Mouse (Mus musculus) limb, embryonic 14.5 days (tissue): ENCODE measurements around the gene Gm8857. TPM values are rescaled to one million over a fixed set of nuclear protein-coding genes. Genes with fewer than 3 reads are reported as not detected.
"Not testable (repeated sequence)": the region's sequence is repeated elsewhere in the genome, so short reads cannot be mapped to it uniquely, and the experiment has no call there.

Source experiments
- ATAC-seq: fragments of 200-750 bp; cut with Nextera tagmentation; 2 replicates; pipeline ENCODE4 v1.8.0; 2017; ENCODE audit warnings: low read depth, moderate number of reproducible peaks, moderate TSS enrichment; ENCODE audit not compliant: low FRiP score
- DNase-seq: peaks from one replicate; pipeline ENCODE4 v3.0.0-alpha.2; 2015; ENCODE audit warnings: low spot score
- H3K27ac ChIP-seq: fragments of 300-500 bp; sonication (generic); replicated peaks from 2 replicates; pipeline ENCODE4 v1.5.1; 2014; ENCODE audit warnings: low read depth, mild to moderate bottlenecking, low read length, moderate library complexity, mixed read lengths
- H3K27me3 ChIP-seq: fragments of 300-500 bp; sonication (generic); 2 replicates; pipeline ENCODE4 v1.6.1; 2014; ENCODE audit warnings: low read length, mixed read lengths; ENCODE audit not compliant: control insufficient read depth, insufficient read depth
- H3K36me3 ChIP-seq: fragments of 300-500 bp; sonication (generic); 2 replicates; pipeline ENCODE4 v1.6.1; 2014; ENCODE audit warnings: mild to moderate bottlenecking, low read length, moderate library complexity, mixed read lengths; ENCODE audit not compliant: control insufficient read depth, insufficient read depth
- H3K4me1 ChIP-seq: fragments of 300-500 bp; sonication (generic); 2 replicates; pipeline ENCODE4 v1.6.1; 2014; ENCODE audit warnings: antibody characterized with exemption, low read length, mixed read lengths; ENCODE audit not compliant: control insufficient read depth, insufficient read depth
- H3K4me2 ChIP-seq: fragments of 300-500 bp; sonication (generic); replicated peaks from 2 replicates; pipeline ENCODE4 v1.6.1; 2014; ENCODE audit warnings: low read depth, mild to moderate bottlenecking, low read length, moderate library complexity; ENCODE audit not compliant: severe bottlenecking
- H3K4me3 ChIP-seq: fragments of 300-500 bp; sonication (generic); replicated peaks from 2 replicates; pipeline ENCODE4 v1.5.1; 2014; ENCODE audit warnings: low read length
- H3K9ac ChIP-seq: fragments of 300-500 bp; sonication (generic); 2 replicates; pipeline ENCODE4 v1.6.1; 2014; ENCODE audit warnings: mild to moderate bottlenecking, low read depth, low read length, moderate library complexity; ENCODE audit not compliant: severe bottlenecking
- H3K9me3 ChIP-seq: fragments of 300-500 bp; sonication (generic); 2 replicates; pipeline ENCODE4 v1.6.1; 2016; ENCODE audit warnings: low read length; ENCODE audit not compliant: control insufficient read depth
- WGBS: fragments of 180-500 bp; shearing (Covaris S2); extraction: QIAGEN DNeasy Blood & Tissue Kit; methylation state at CpG from one replicate; pipeline ENCODE4 v1.1.7; 2014; 5-methylcytosine and 5-hydroxymethylcytosine counted together
- polyA plus RNA-seq, 2 experiments: library from polyadenylated mRNA; depleted of rRNA in 1 of 2; stranded (reverse) in 1 of 2; unstranded in 1 of 2; fragments of >200 nt; fragmentation: Nextera tagmentation in 1 of 2; extraction: Ambion mirVana in 1 of 2; gene quantifications; 2 replicates each; pipeline versions ENCODE4 v1.2.1 to v1.2.3; 2012 to 2014

Gene Gm8857
- polyA plus RNA-seq (2012; rRNA removed), result not detected in 2 replicates
- not detected in 2 replicates for polyA plus RNA-seq (2014; fragmentation: Nextera tagmentation; extraction: Ambion mirVana)

- H3K4me3 ChIP-seq, H3K4me1 ChIP-seq, H3K4me2 ChIP-seq, H3K9me3 ChIP-seq, H3K27ac ChIP-seq, H3K27me3 ChIP-seq, ATAC-seq, DNase-seq, H3K9ac ChIP-seq, H3K36me3 ChIP-seq: not testable (repeated sequence)
- 71% methylated on average over 2 of the region's 3 CpGs for WGBS
Observed at GRCm38 (mm10) chr5:10947505-10947904, at the start of gene Gm8857, which contains the start of gene Gm8871. Gene Gm8857 (plus strand): TSS chr5:10947807. Gene Gm8871 (plus strand): TSS chr5:10947805.

GRCm38 (mm10) chr5:10953512-10953911 is 5.9 kb downstream of the Gm8857 start:
- H3K27ac ChIP-seq, ATAC-seq: not testable (repeated sequence)

GRCm38 (mm10) chr5:10958057-10958456 is 10.4 kb downstream of the Gm8857 start:
- not testable (repeated sequence) for H3K27me3 ChIP-seq, H3K4me2 ChIP-seq, H3K36me3 ChIP-seq, H3K9ac ChIP-seq, H3K4me1 ChIP-seq, H3K9me3 ChIP-seq, H3K27ac ChIP-seq, ATAC-seq, H3K4me3 ChIP-seq, DNase-seq
- 88% methylated on average over 4 of the region's 8 CpGs for WGBS

More at GRCm38 (mm10) chr5:10953512-10953911, 5.9 kb downstream of the Gm8857 start:
- H3K9ac ChIP-seq, H3K27me3 ChIP-seq, H3K36me3 ChIP-seq, DNase-seq, H3K4me3 ChIP-seq, H3K9me3 ChIP-seq, H3K4me1 ChIP-seq, H3K4me2 ChIP-seq: not testable (repeated sequence)
- WGBS, result 64% methylated on average over 1 of the region's 2 CpGs

Other genes starting within 250 kb of the Gm8857 start
- 0.10 TPM in 1 of 2 replicates, not detected in the other for gene Gm8871, start within 50 bp of the Gm8857 start, polyA plus RNA-seq (2012; rRNA removed)
- not detected in 2 replicates for gene Gm8871, start within 50 bp of the Gm8857 start, polyA plus RNA-seq (2014; fragmentation: Nextera tagmentation; extraction: Ambion mirVana)
- not detected in 2 replicates for gene Gm8879, start 179.8 kb downstream of the Gm8857 start, polyA plus RNA-seq (2012; rRNA removed)
- not detected in 2 replicates for gene Gm8879, start 179.8 kb downstream of the Gm8857 start, polyA plus RNA-seq (2014; fragmentation: Nextera tagmentation; extraction: Ambion mirVana)
- gene Gm5861, start 235.3 kb downstream of the Gm8857 start, polyA plus RNA-seq (2012; rRNA removed), result not detected in 2 replicates
- gene Gm5861, start 235.3 kb downstream of the Gm8857 start, polyA plus RNA-seq (2014; fragmentation: Nextera tagmentation; extraction: Ambion mirVana), result not detected in 2 replicates